Mouse (Mus musculus) cerebellum, adult 2 months (tissue): ENCODE data around the gene Myadm. TPM values are rescaled to one million over a fixed set of nuclear protein-coding genes. Genes with fewer than 3 reads are reported as not detected.
"Not testable (repeated sequence)": the region's sequence is repeated elsewhere in the genome, so short reads cannot be mapped to it uniquely, and the experiment has no call there.

Experiments used
- DNase-seq, 2 experiments: peaks; one replicate each; pipeline ENCODE4 v3.0.0; 2021
- H3K27ac ChIP-seq: fragments of 200-500 bp; 2 replicates; pipeline ENCODE4 v1.5.1; 2012; ENCODE audit warnings: low read length, control low read depth, inconsistent platforms; ENCODE audit not compliant: insufficient read depth
- H3K27me3 ChIP-seq: fragments of 200-500 bp; 2 replicates; pipeline ENCODE4 v1.6.1; 2012; ENCODE audit warnings: inconsistent platforms, mild to moderate bottlenecking, low read length, moderate library complexity; ENCODE audit not compliant: control insufficient read depth, insufficient read depth
- H3K4me1 ChIP-seq: fragments of 200-500 bp; 2 replicates; pipeline ENCODE4 v1.6.1; 2011; ENCODE audit warnings: low read length; ENCODE audit not compliant: control insufficient read depth, insufficient read depth
- H3K4me3 ChIP-seq: fragments of 200-500 bp; replicated peaks from 2 replicates; pipeline ENCODE3; 2011; ENCODE audit warnings: mild to moderate bottlenecking, low read depth, low read length, control low read depth; ENCODE audit not compliant: insufficient read depth
- CTCF ChIP-seq: fragments of 200-500 bp; IDR thresholded peaks from 2 replicates; pipeline ENCODE4 v1.5.1; 2011; ENCODE audit warnings: low read depth, mild to moderate bottlenecking, control low read depth, low read length, moderate library complexity, borderline replicate concordance; ENCODE audit not compliant: insufficient read depth
- POLR2A ChIP-seq: fragments of 200-500 bp; IDR thresholded peaks from 2 replicates; pipeline ENCODE4 v1.6.1; 2011; ENCODE audit warnings: low read length, control low read depth, borderline replicate concordance; ENCODE audit not compliant: insufficient read depth
- WGBS: fragments of 180-500 bp; shearing (Covaris S2); methylation state at CpG from one replicate; pipeline ENCODE4 v1.1.7; 2018; 5-methylcytosine and 5-hydroxymethylcytosine counted together
- polyA plus RNA-seq: library from polyadenylated mRNA; depleted of rRNA; stranded (reverse); fragments of >200 nt; gene quantifications from 2 replicates; pipeline ENCODE4 v1.2.3, GENCODE M21; 2012

Myadm gene
- polyA plus RNA-seq, 1 experiment = 43.3 TPM

DNA sequence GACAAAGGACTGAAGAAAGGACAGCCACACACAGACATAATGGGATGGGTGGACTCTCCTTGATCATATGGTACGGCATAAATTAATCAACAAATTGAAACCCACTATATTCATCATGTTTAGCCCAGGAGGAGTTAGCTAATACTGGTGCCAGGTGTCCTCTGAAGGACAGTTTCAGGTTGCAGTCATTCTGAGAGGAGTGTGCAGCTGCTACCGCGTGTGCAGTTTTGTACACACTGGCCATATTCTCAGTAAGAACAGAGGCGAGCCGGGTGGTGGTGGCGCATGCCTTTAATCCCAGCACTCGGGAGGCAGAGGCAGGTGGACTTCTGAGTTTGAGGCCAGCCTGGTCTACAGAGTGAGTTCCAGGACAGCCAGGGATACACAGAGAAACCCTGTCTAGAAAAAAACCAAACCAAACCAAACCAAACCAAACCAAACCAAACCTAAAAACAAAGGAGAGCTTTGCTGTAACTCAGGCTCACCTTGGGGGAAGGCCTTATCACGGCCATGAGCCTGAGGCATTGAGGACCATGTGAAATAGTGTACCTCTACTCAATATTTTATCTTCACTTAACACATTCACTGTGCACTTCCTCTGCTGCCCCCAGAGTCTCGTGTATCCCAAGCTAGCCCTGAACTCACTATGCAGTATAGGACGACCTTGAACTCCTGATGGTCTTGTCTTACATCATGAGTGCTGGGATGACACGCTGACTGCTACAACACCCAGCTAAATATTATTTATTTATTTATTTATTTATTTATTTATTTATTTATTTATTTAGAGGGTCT lies 5.6 kb upstream of the Myadm start:
- no peak overlapping the region for H3K4me3 ChIP-seq
- H3K4me1 ChIP-seq = no peaks in the 10 kb centered on the region
- 91% methylated on average over 11 of the region's 11 CpGs for WGBS
- DNase-seq = no peak
- H3K27me3 ChIP-seq = no peaks in the 10 kb centered on the region
- no peak for TF ChIP-seq POLR2A
- TF ChIP-seq CTCF = no peak
- no peak overlapping the region for H3K27ac ChIP-seq

DNA sequence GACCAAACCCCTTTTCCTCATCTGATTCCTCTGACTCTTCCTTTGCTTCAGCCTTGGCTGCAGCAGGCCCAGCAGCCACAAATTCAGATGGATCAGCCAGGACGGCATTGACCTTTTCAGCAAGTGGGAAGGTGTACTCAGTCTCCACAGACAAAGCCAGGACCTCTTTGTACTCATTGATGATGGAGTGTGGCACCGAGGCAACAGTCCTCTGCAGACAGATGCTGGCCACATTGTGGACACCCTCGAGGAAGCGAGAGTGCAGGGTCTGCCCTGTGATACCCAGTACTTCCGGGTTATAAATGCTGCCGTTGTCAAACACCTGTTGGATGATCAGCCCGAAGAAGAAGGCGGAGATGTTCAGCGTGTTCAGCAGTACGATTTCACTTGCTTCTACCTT lies 4.3 kb upstream of the Myadm start:
- 85% methylated on average over 10 of the region's 10 CpGs for WGBS
- no peak overlapping the region for H3K27ac ChIP-seq
- H3K4me3 ChIP-seq = no peak overlapping the region
- H3K4me1 ChIP-seq = no peaks in the 10 kb centered on the region
- DNase-seq = no peak
- H3K27me3 ChIP-seq = no peaks in the 10 kb centered on the region
- TF ChIP-seq CTCF = no peak

GRCm38 (mm10) chr7:3286036-3286435 lies 2.8 kb upstream of the Myadm start:
- Histone ChIP-seq H3K27me3 (no peaks in the 10 kb centered on the region), H3K4me1 (no peaks in the 10 kb centered on the region), H3K4me3 (no peak overlapping the region), H3K27ac (no peak overlapping the region)
- TF ChIP-seq POLR2A (no peak), CTCF (no peak)
- 96% methylated on average over 5 of the region's 5 CpGs for WGBS
- DNase-seq = no peak

DNA sequence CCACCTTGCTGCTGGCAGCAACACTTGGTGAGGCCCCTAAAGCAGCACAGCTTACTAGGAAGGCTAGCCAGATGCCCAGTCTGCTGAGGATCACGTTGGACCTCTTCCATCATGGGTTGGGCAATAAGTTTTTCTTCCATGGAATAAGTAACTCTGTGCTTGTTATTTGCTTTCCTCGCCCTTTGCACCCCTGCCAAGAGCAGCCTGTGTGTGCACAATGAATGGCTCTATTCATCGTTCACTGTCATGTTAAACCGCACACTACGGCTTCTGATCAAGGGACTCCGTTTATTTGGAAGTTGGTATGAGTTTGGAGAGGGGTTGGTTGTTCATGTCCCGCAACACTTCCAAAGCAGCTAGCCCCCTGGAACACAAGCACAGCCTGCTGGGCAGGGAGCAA lies 1.7 kb upstream of the Myadm start:
- no peak for DNase-seq
- 41% methylated on average over 7 of the region's 7 CpGs for WGBS
- Histone ChIP-seq H3K4me1 (no peaks in the 10 kb centered on the region), H3K27me3 (no peaks in the 10 kb centered on the region), H3K4me3 (no peak overlapping the region), H3K27ac (no peak overlapping the region)
- no peak for TF ChIP-seq POLR2A
- no peak for TF ChIP-seq CTCF

GRCm38 (mm10) chr7:3290257-3291033 lies 1.6 kb downstream of the Myadm start:
- Histone ChIP-seq H3K27ac (peak overlapping the region; percentile 96; the same call in 1 of the 2 replicates), H3K4me3 (peak overlapping the region; percentile 95), H3K27me3 (no peaks in the 10 kb centered on the region), H3K4me1 (no peaks in the 10 kb centered on the region)
- 5% methylated on average over 18 of the region's 18 CpGs for WGBS
- peak; percentile 86 to 88 for DNase-seq
- TF ChIP-seq CTCF (no peak), POLR2A (0 out of 2 replicates have a peak, but pooled peaks have one; percentile 32)

DNA sequence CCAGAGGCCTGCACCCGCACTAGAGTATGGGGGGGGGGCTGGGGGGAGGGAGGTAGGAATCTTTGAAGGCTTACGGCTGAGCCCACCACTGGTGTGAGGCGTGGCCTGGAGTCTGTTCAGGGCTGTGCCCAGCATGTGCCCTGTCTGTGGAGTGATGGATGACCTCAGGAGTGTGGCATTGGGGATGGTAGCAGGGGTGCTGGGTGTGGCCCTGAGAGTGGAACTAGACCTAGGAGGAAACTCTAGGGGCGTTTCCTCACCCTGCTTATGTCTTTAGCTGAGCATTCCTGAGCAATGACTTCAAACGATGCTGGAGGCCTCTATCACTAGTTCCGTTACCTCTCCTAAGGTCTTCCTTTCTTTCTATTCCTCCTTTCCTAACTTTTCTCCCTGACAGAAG lies 2.3 kb downstream of the Myadm start:
- DNase-seq = no peak
- WGBS = 68% methylated on average over 6 of the region's 6 CpGs
- H3K4me3 ChIP-seq = no peak overlapping the region
- H3K27me3 ChIP-seq = no peaks in the 10 kb centered on the region
- H3K4me1 ChIP-seq = no peaks in the 10 kb centered on the region
- no peak overlapping the region for H3K27ac ChIP-seq
- TF ChIP-seq CTCF (no peak), POLR2A (no peak)

DNA sequence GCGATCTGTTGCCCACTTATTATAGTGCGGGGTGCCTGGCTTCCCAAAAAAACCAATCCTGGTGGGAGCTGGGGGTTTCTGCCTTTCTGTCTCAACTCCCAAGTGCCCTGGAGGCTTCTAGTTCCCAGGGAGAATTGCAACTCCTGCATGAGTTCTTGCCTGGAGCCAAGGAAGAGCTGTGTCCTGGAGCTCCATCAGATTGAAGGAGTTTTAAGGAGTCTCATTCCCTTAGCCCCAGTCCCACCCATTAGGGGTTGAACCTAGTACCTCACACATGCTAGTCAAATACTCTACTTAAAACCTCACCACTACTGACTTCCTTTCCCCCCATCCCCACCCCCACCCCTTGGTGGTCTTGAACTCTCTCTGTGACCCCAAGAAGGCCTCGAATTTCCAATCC lies 2.9 kb downstream of the Myadm start:
- Histone ChIP-seq H3K4me1 (no peaks in the 10 kb centered on the region), H3K27ac (no peak overlapping the region), H3K27me3 (no peaks in the 10 kb centered on the region), H3K4me3 (no peak overlapping the region)
- TF ChIP-seq POLR2A (no peak), CTCF (no peak)
- WGBS = 79% methylated on average over 3 of the region's 3 CpGs
- no peak for DNase-seq

DNA sequence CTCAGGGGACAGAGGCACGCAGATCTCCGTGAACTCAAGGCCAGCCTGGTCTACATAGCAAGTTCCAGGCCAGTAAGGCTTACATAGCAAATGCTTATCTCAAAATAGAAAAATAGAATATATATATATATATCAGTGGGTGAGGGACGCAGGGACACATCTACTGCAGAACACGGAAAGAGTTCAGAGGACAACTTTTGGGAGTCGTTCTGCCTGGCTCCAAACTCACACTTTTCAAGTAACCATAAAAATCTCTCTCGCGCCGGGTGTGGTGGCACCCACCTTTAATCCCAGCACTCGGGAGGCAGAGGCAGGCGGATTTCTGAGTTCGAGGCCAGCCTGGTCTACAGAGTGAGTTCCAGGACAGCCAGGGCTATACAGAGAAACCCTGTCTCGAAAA lies 3.4 kb downstream of the Myadm start:
- not testable (repeated sequence) for DNase-seq, H3K4me3 ChIP-seq, H3K4me1 ChIP-seq, H3K27ac ChIP-seq, H3K27me3 ChIP-seq
- WGBS = 80% methylated on average over 12 of the region's 12 CpGs
